Mouse (Mus musculus): ENCODE data around the gene Ripk1. TPM values are rescaled to one million over a fixed set of nuclear protein-coding genes. Genes with fewer than 3 reads are reported as not detected.

Gene Ripk1
- polyA plus RNA-seq, 1 experiment from 2014 or later = 8.9 TPM

DNA sequence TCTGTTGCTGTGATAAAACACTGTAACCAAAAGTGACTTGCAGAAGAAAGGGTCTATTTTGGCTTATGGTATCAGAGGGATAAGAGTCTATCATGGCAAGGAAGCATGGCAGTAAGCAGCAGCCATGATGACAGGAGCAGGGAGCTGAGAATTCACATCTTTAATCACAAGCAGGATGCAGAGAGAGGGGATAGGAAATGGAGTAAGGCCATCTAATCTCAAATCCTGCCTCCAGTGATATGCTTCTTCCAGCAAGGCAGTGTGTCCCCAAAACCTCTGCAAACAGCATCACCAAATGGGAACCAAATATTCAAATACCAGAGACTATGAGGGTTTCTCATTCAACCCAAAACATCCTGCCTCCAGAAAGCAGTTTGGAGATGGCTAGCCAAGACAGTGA is 35.6 kb upstream of the Ripk1 start:
- Histone ChIP-seq H3K9me3 (ENCODE audit: control insufficient read depth, low read length) (no peaks in the 10 kb centered on the region), H3K4me2 (replicated peaks; ENCODE audit: low read depth, low read length) (no peak overlapping the region), H3K27ac (ENCODE audit: low read depth, low read length) (no peak overlapping the region), H3K27me3 (ENCODE audit: control insufficient read depth, insufficient read depth, low read length) (no peaks in the 10 kb centered on the region), H3K9ac (ENCODE audit: low read depth, low read length) (no peak overlapping the region), H3K4me3 (ENCODE audit: low read depth, low read length) (no peak overlapping the region), H3K36me3 (ENCODE audit: control insufficient read depth, insufficient read depth, low read length) (no peaks in the 10 kb centered on the region), H3K4me1 (replicated peaks; ENCODE audit: control insufficient read depth, insufficient read depth, low read length) (no peaks in the 10 kb centered on the region)
- ATAC-seq (ENCODE audit: low FRiP score) (no peak), DNase-seq (ENCODE audit: low spot score) (no peak)

DNA sequence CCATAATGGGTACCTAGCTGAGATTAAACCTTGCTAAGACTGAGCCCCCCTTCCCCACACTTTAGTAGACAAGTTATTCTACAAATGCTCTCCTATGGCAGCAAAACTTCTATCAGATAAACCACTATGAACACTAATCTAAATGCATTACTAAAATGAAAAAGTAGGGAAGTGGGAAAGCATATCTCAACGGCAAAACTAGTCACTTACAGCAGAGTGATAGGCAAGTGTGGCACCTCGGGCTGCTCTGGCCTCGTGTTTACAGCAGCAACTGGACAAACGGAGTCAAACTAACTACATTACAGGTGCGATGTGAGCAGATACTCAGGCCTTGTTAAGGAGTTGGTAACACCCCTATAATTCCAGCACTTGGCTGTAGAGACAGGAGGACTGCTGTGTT is 12.5 kb upstream of the Ripk1 start:
- no peak overlapping the region for H3K4me2 ChIP-seq (replicated peaks; ENCODE audit: low read depth, low read length)
- no peak overlapping the region for H3K4me3 ChIP-seq (ENCODE audit: low read depth, low read length)
- H3K9me3 ChIP-seq (ENCODE audit: control insufficient read depth, low read length) = no peaks in the 10 kb centered on the region
- no peaks in the 10 kb centered on the region for H3K36me3 ChIP-seq (ENCODE audit: control insufficient read depth, insufficient read depth, low read length)
- no peak overlapping the region for H3K27ac ChIP-seq (ENCODE audit: low read depth, low read length)
- no peaks in the 10 kb centered on the region for H3K27me3 ChIP-seq (ENCODE audit: control insufficient read depth, insufficient read depth, low read length)
- 81% methylated on average over 5 of the region's 5 CpGs for WGBS
- no peak for ATAC-seq (ENCODE audit: low FRiP score)
- no peaks in the 10 kb centered on the region for H3K4me1 ChIP-seq (replicated peaks; ENCODE audit: control insufficient read depth, insufficient read depth, low read length)
- no peak overlapping the region for H3K9ac ChIP-seq (ENCODE audit: low read depth, low read length)
- no peak for DNase-seq (ENCODE audit: low spot score)

DNA sequence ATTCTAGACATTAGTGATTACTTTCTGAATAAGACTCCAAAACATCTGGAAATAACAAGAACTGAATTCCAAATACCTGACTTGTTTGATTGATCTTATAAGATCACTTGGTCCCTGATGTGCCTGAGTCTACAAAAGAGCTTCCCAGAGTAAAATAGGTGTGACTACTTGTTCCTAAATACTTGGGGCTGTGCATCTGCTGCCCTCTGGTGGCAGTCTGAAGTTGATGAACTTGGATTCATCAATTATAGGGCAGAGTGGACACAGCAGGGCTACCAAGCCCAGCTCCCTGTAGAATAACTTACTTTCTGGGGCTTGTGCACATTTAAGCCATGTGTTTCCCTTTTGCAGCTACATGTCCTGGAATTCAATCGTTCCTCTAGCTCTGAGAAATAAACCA is 7.0 kb upstream of the Ripk1 start:
- no peak overlapping the region for H3K4me2 ChIP-seq (replicated peaks; ENCODE audit: low read depth, low read length)
- DNase-seq (ENCODE audit: low spot score) = peak; percentile 75
- no peak for ATAC-seq (ENCODE audit: low FRiP score)
- 30% methylated on average over 1 of the region's 1 CpGs for WGBS
- H3K4me3 ChIP-seq (ENCODE audit: low read depth, low read length) = no peak overlapping the region
- H3K27ac ChIP-seq (ENCODE audit: low read depth, low read length) = no peak overlapping the region
- H3K36me3 ChIP-seq (ENCODE audit: control insufficient read depth, insufficient read depth, low read length) = no peaks in the 10 kb centered on the region
- no peaks in the 10 kb centered on the region for H3K27me3 ChIP-seq (ENCODE audit: control insufficient read depth, insufficient read depth, low read length)
- no peaks in the 10 kb centered on the region for H3K4me1 ChIP-seq (replicated peaks; ENCODE audit: control insufficient read depth, insufficient read depth, low read length)
- no peak overlapping the region for H3K9ac ChIP-seq (ENCODE audit: low read depth, low read length)
- H3K9me3 ChIP-seq (ENCODE audit: control insufficient read depth, low read length) = no peaks in the 10 kb centered on the region

DNA sequence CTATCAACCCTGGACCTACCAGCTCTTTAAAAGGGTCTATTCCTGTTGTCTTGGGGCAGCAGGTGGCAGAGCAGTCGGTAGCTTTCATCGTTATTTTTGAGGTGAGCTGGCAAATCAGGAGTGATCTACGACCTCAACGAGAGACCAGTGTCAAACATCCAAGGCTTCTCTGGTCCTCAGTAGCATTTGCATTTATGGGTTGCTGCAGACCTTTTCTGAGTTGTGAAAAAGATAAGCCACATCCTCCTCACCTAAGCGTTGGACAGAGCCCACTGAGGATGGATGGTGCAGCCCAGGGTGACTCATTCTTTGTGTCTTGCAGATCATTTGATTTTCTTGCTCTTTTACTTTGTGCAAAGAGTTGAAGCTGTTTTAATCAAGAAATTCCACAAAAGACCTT is 895 bp downstream of the Ripk1 start:
- H3K27me3 ChIP-seq (ENCODE audit: control insufficient read depth, insufficient read depth, low read length) = no peaks in the 10 kb centered on the region
- peak overlapping the region; percentile 90 for H3K4me3 ChIP-seq (ENCODE audit: low read depth, low read length)
- H3K9me3 ChIP-seq (ENCODE audit: control insufficient read depth, low read length) = no peaks in the 10 kb centered on the region
- H3K9ac ChIP-seq (ENCODE audit: low read depth, low read length) = no peak overlapping the region
- no peaks in the 10 kb centered on the region for H3K36me3 ChIP-seq (ENCODE audit: control insufficient read depth, insufficient read depth, low read length)
- ATAC-seq (ENCODE audit: low FRiP score) (peak; percentile 15; the same call in 1 of the 2 replicates), DNase-seq (ENCODE audit: low spot score) (no peak)
- WGBS = 12% methylated on average over 5 of the region's 5 CpGs
- 0 out of 2 replicates have a peak overlapping the region, but pooled peaks have one; percentile 11 for H3K27ac ChIP-seq (ENCODE audit: low read depth, low read length)
- peak overlapping the region; percentile 72 for H3K4me2 ChIP-seq (replicated peaks; ENCODE audit: low read depth, low read length)
- H3K4me1 ChIP-seq (replicated peaks; ENCODE audit: control insufficient read depth, insufficient read depth, low read length) = no peaks in the 10 kb centered on the region; the same call in 1 of the 2 replicates

- Histone ChIP-seq H3K9ac (ENCODE audit: low read depth, low read length) (no peak overlapping the region), H3K9me3 (ENCODE audit: control insufficient read depth, low read length) (no peaks in the 10 kb centered on the region), H3K4me1 (replicated peaks; ENCODE audit: control insufficient read depth, insufficient read depth, low read length) (no peaks in the 10 kb centered on the region; the same call in 1 of the 2 replicates), H3K27ac (ENCODE audit: low read depth, low read length) (no peak overlapping the region), H3K36me3 (ENCODE audit: control insufficient read depth, insufficient read depth, low read length) (no peaks in the 10 kb centered on the region), H3K27me3 (ENCODE audit: control insufficient read depth, insufficient read depth, low read length) (no peaks in the 10 kb centered on the region), H3K4me2 (replicated peaks; ENCODE audit: low read depth, low read length) (no peak overlapping the region), H3K4me3 (ENCODE audit: low read depth, low read length) (no peak overlapping the region)
- ATAC-seq (ENCODE audit: low FRiP score) (no peak), DNase-seq (ENCODE audit: low spot score) (no peak)
- 70% methylated on average over 2 of the region's 2 CpGs for WGBS
Measured at GRCm38 (mm10) chr13:34007234-34007633, 5.1 kb downstream of the Ripk1 start.

DNA sequence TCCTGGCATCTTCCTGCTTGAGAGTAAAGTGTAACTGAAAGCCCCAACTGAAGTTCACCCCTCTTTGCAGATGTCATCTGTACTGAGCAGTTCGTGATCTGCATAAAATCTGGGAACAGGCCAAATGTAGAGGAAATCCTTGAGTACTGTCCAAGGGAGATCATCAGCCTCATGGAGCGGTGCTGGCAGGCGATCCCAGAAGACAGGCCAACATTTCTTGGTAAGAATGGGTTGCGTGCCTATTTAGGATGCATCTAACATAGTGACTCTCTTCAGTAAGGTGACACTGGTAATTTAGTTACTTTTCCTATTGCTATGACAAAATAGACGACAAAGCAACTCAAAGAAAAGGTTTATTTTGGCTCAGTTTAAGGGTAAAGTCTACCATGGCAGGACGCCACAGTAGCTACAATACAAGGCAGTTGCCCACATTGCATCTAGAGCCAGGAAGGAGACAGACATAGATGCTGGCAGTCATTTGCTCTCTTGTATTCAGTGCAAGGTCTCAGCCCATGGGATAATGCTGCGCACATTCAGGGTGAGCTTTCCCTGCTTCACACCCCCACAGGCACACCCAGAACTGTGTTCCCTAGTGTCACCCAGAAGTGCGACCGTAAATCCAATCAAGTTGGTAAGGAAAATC is 14.9 kb downstream of the Ripk1 start:
- H3K27ac ChIP-seq (ENCODE audit: low read depth, low read length) = no peak overlapping the region
- H3K4me2 ChIP-seq (replicated peaks; ENCODE audit: low read depth, low read length) = no peak overlapping the region
- H3K36me3 ChIP-seq (ENCODE audit: control insufficient read depth, insufficient read depth, low read length) = no peaks in the 10 kb centered on the region
- no peaks in the 10 kb centered on the region for H3K4me1 ChIP-seq (replicated peaks; ENCODE audit: control insufficient read depth, insufficient read depth, low read length)
- H3K9me3 ChIP-seq (ENCODE audit: control insufficient read depth, low read length) = no peaks in the 10 kb centered on the region
- H3K4me3 ChIP-seq (ENCODE audit: low read depth, low read length) = no peak overlapping the region
- H3K9ac ChIP-seq (ENCODE audit: low read depth, low read length) = no peak overlapping the region
- 96% methylated on average over 9 of the region's 9 CpGs for WGBS
- no peak for ATAC-seq (ENCODE audit: low FRiP score)
- no peak for DNase-seq (ENCODE audit: low spot score)
- no peaks in the 10 kb centered on the region for H3K27me3 ChIP-seq (ENCODE audit: control insufficient read depth, insufficient read depth, low read length)

DNA sequence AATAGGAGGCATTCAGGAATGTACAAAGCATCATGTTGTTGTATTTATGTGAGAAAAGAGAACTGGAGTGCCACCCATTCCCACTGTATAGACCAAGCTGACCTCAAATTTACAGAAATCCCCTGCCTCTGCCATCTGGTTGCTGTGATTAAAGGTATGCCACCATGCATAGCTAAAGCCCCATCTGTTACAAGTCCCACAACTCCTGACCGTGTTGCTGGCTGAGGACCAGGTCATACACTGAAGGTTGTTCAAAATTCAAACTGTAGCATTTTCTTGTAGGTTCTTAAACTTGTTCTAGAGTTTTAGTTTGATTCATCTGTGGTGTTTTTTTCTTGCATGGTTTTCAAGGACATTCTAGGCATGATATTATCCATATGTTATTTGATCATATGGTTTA is 16.4 kb downstream of the Ripk1 start:
- no peaks in the 10 kb centered on the region for H3K27me3 ChIP-seq (ENCODE audit: control insufficient read depth, insufficient read depth, low read length)
- no peak overlapping the region for H3K9ac ChIP-seq (ENCODE audit: low read depth, low read length)
- DNase-seq (ENCODE audit: low spot score) (no peak), ATAC-seq (ENCODE audit: low FRiP score) (no peak)
- WGBS = 85% methylated on average over 1 of the region's 1 CpGs
- H3K9me3 ChIP-seq (ENCODE audit: control insufficient read depth, low read length) = no peaks in the 10 kb centered on the region
- H3K4me3 ChIP-seq (ENCODE audit: low read depth, low read length) = no peak overlapping the region
- H3K4me1 ChIP-seq (replicated peaks; ENCODE audit: control insufficient read depth, insufficient read depth, low read length) = no peaks in the 10 kb centered on the region
- H3K27ac ChIP-seq (ENCODE audit: low read depth, low read length) = no peak overlapping the region
- no peak overlapping the region for H3K4me2 ChIP-seq (replicated peaks; ENCODE audit: low read depth, low read length)
- no peaks in the 10 kb centered on the region for H3K36me3 ChIP-seq (ENCODE audit: control insufficient read depth, insufficient read depth, low read length)

DNA sequence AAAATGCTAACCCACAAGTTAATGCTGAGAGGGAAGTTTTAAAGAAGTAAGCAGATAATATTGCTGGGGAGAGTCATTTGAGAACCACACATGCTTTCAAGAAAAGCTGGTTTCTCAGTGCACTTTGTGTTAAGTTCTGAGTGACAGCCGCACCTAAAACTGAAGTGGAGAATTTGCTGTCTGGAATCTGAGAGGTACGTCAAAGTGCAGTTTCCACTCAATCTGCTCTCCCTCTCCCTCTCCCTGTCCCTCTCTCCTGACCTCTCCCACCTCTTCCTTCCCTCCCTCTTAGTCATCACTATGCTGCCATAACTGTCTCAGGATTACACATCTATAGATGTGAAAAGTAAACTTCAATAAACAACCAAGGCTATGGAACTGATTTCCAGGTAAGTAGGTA is 19.8 kb downstream of the Ripk1 start:
- H3K36me3 ChIP-seq (ENCODE audit: control insufficient read depth, insufficient read depth, low read length) = no peaks in the 10 kb centered on the region
- no peak overlapping the region for H3K9ac ChIP-seq (ENCODE audit: low read depth, low read length)
- no peaks in the 10 kb centered on the region for H3K9me3 ChIP-seq (ENCODE audit: control insufficient read depth, low read length)
- ATAC-seq (ENCODE audit: low FRiP score) = no peak
- no peak overlapping the region for H3K4me2 ChIP-seq (replicated peaks; ENCODE audit: low read depth, low read length)
- H3K4me1 ChIP-seq (replicated peaks; ENCODE audit: control insufficient read depth, insufficient read depth, low read length) = no peaks in the 10 kb centered on the region
- H3K27me3 ChIP-seq (ENCODE audit: control insufficient read depth, insufficient read depth, low read length) = no peaks in the 10 kb centered on the region
- H3K4me3 ChIP-seq (ENCODE audit: low read depth, low read length) = no peak overlapping the region
- no peak for DNase-seq (ENCODE audit: low spot score)
- H3K27ac ChIP-seq (ENCODE audit: low read depth, low read length) = no peak overlapping the region
- WGBS = 92% methylated on average over 2 of the region's 2 CpGs

GRCm38 (mm10) chr13:34032041-34032440 is 29.9 kb downstream of the Ripk1 start:
- no peak overlapping the region for H3K9ac ChIP-seq (ENCODE audit: low read depth, low read length)
- DNase-seq (ENCODE audit: low spot score) = no peak
- whole genome bisulfite sequencing = 77% methylated on average over 2 of the region's 2 CpGs

More at GRCm38 (mm10) chr13:34032041-34032440, 29.9 kb downstream of the Ripk1 start:
- H3K27me3 ChIP-seq (ENCODE audit: control insufficient read depth, insufficient read depth, low read length) = no peaks in the 10 kb centered on the region
- no peak for ATAC-seq (ENCODE audit: low FRiP score)
- no peak overlapping the region for H3K27ac ChIP-seq (ENCODE audit: low read depth, low read length)
- H3K4me3 ChIP-seq (ENCODE audit: low read depth, low read length) = no peak overlapping the region
- H3K36me3 ChIP-seq (ENCODE audit: control insufficient read depth, insufficient read depth, low read length) = no peaks in the 10 kb centered on the region
- H3K4me2 ChIP-seq (replicated peaks; ENCODE audit: low read depth, low read length) = no peak overlapping the region
- H3K9me3 ChIP-seq (ENCODE audit: control insufficient read depth, low read length) = no peaks in the 10 kb centered on the region
- H3K4me1 ChIP-seq (replicated peaks; ENCODE audit: control insufficient read depth, insufficient read depth, low read length) = no peaks in the 10 kb centered on the region
